Mouse (Mus musculus): ENCODE data around the gene Tyk2. TPM values are rescaled to one million over a fixed set of nuclear protein-coding genes. Genes with fewer than 3 reads are reported as not detected.

Gene Tyk2
- polyA plus RNA-seq, 1 experiment: 31.2 TPM

DNA sequence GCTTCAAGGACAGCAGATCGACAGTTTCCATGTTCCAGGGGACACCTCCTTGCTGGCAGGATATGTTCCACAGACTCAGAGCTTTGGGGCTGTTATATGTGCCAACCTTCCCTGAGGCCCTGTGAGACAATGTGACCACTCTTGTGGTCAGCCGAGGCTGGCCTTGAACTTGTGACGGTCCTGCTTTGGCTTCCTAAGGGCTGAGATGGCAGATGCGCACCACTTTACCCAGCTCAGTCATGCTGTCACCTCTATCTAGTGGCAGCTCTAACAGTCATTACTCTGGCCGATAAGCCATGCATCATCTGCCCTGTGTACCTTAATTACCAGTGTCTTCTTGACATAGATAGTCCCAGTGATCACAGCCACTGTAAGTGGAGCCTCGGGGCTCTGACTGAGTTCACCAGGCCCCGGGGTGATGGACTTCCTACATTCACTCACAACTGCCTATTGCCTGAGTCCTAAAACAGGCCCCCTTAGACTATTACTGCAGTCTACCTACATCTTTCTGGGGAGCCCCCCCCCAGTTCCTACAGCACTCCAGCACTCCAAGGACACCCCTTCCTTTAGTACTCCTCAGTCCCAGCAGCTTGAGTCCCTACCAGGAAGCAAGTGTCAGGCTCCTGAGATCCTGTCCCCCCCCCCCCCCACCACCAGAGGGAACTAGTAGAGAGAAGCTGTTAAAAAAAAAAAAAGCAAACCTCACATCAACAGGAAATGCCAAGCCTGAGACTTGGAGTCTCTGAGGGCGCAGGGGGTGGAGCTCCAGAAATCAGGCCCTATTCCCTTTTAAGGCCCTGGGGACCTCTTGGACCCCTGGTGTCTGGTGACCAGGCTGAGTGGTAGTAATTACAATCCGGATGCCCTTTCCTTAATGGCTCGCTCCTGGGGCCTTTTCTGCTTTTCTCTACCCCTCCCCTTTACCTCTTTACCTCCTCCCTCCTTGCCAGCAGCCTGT is 36.4 kb upstream of the Tyk2 start:
- 70% methylated on average over 10 of the region's 10 CpGs for WGBS
- Histone ChIP-seq H3K27ac (ENCODE audit: insufficient read depth, low read depth, low read length) (peak overlapping the region; percentile 80), H3K36me3 (ENCODE audit: control insufficient read depth, insufficient read depth, low read length) (no peaks in the 10 kb centered on the region), H3K4me1 (ENCODE audit: control insufficient read depth, insufficient read depth, insufficient read length, low read length) (peaks cover 22% of the 10 kb centered on the region), H3K4me3 (ENCODE audit: low read depth, low read length) (peak overlapping the region; percentile 59), H3K27me3 (ENCODE audit: control insufficient read depth, insufficient read depth, low read length) (peaks cover 29% of the 10 kb centered on the region)
- TF ChIP-seq CTCF (IDR thresholded peaks at IDR 0.05; ENCODE audit: extremely low read depth, insufficient read length, insufficient replicate concordance, low read depth, low read length) (no peak), POLR2A (IDR thresholded peaks at IDR 0.05; ENCODE audit: low read depth, low read length) (no peak)

DNA sequence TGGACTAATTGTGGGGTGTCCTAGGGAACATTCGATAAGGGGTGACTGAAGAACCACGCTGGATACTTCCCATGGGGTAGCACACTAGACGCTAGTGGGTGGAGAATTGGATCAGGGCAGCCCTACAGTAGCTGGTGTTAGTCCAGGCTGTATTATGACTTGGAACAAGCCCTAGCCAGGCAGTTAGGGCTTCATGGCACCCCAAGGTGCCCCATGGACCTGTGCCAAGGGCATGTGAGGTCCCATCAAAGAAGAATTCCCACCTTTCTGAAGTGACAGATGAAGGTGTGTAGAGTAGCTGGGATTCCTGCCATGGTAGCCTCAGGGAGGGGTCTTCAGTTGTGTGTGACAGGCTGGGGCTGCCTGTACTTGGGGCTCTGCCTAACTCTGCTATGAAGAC is 35.5 kb upstream of the Tyk2 start:
- TF ChIP-seq POLR2A (IDR thresholded peaks at IDR 0.05; ENCODE audit: low read depth, low read length) (no peak), CTCF (IDR thresholded peaks at IDR 0.05; ENCODE audit: extremely low read depth, insufficient read length, insufficient replicate concordance, low read depth, low read length) (no peak)
- 41% methylated on average over 3 of the region's 3 CpGs for WGBS
- Histone ChIP-seq H3K36me3 (ENCODE audit: control insufficient read depth, insufficient read depth, low read length) (no peaks in the 10 kb centered on the region), H3K4me3 (ENCODE audit: low read depth, low read length) (peak overlapping the region; percentile 12; the same call in 1 of the 2 replicates), H3K27me3 (ENCODE audit: control insufficient read depth, insufficient read depth, low read length) (peaks cover 29% of the 10 kb centered on the region), H3K27ac (ENCODE audit: insufficient read depth, low read depth, low read length) (peak overlapping the region; percentile 9; the same call in 1 of the 2 replicates), H3K4me1 (ENCODE audit: control insufficient read depth, insufficient read depth, insufficient read length, low read length) (peaks cover 24% of the 10 kb centered on the region)

GRCm38 (mm10) chr9:21165952-21166451 is 35.0 kb upstream of the Tyk2 start:
- peak; percentile 44; the same call in 1 of the 2 replicates for TF ChIP-seq CTCF (IDR thresholded peaks at IDR 0.05; ENCODE audit: extremely low read depth, insufficient read length, insufficient replicate concordance, low read depth, low read length)
- no peak for TF ChIP-seq POLR2A (IDR thresholded peaks at IDR 0.05; ENCODE audit: low read depth, low read length)
- Histone ChIP-seq H3K36me3 (ENCODE audit: control insufficient read depth, insufficient read depth, low read length) (no peaks in the 10 kb centered on the region), H3K27me3 (ENCODE audit: control insufficient read depth, insufficient read depth, low read length) (peaks cover 29% of the 10 kb centered on the region), H3K27ac (ENCODE audit: insufficient read depth, low read depth, low read length) (peak overlapping the region; percentile 9; the same call in 1 of the 2 replicates), H3K4me3 (ENCODE audit: low read depth, low read length) (peak overlapping the region; percentile 63), H3K4me1 (ENCODE audit: control insufficient read depth, insufficient read depth, insufficient read length, low read length) (peaks cover 28% of the 10 kb centered on the region)
- 2% methylated on average over 47 of the region's 47 CpGs for WGBS

GRCm38 (mm10) chr9:21165041-21165951 is 34.3 kb upstream of the Tyk2 start, which contains the start of gene Pde4a:
Pde4a (plus strand) TSS chr9:21165714.
- TF ChIP-seq CTCF (IDR thresholded peaks at IDR 0.05; ENCODE audit: extremely low read depth, insufficient read length, insufficient replicate concordance, low read depth, low read length): no peak
- TF ChIP-seq POLR2A (IDR thresholded peaks at IDR 0.05; ENCODE audit: low read depth, low read length): no peak; the same call in 1 of the 2 replicates
- no peaks in the 10 kb centered on the region for H3K36me3 ChIP-seq (ENCODE audit: control insufficient read depth, insufficient read depth, low read length)
- H3K4me1 ChIP-seq (ENCODE audit: control insufficient read depth, insufficient read depth, insufficient read length, low read length): peaks cover 29% of the 10 kb centered on the region
- peak within 1 kb of the TSS; percentile 9; the same call in 1 of the 2 replicates for H3K27ac ChIP-seq (ENCODE audit: insufficient read depth, low read depth, low read length)
- H3K4me3 ChIP-seq (ENCODE audit: low read depth, low read length): peak within 1 kb of the TSS; percentile 63
- peaks cover 29% of the 10 kb centered on the region for H3K27me3 ChIP-seq (ENCODE audit: control insufficient read depth, insufficient read depth, low read length)
- WGBS: 2% methylated on average over 86 of the region's 86 CpGs

DNA sequence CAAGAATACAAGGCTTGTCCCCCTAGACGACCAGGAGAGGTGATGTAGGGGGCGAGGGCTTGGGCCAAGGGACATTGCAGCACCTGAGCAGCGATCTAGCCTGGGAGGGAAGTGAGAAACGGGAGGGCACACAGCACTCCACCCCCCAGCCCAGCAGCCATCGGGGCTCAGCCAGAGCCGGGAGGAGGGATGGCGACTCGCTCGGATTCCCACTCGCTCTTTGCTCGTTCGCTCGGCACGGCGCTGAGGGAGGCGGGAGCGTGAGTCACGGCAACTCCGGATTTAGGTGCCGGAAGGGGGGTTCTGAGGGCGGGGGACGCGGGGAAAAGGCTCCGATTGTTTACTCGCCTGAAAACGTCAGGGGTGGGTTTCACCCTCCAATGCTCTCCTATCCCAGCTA is 33.0 kb upstream of the Tyk2 start:
- H3K27ac ChIP-seq (ENCODE audit: insufficient read depth, low read depth, low read length): no peak overlapping the region
- H3K4me3 ChIP-seq (ENCODE audit: low read depth, low read length): peak overlapping the region; percentile 6
- TF ChIP-seq CTCF (IDR thresholded peaks at IDR 0.05; ENCODE audit: extremely low read depth, insufficient read length, insufficient replicate concordance, low read depth, low read length): no peak
- TF ChIP-seq POLR2A (IDR thresholded peaks at IDR 0.05; ENCODE audit: low read depth, low read length): no peak
- H3K36me3 ChIP-seq (ENCODE audit: control insufficient read depth, insufficient read depth, low read length): no peaks in the 10 kb centered on the region
- peaks cover 28% of the 10 kb centered on the region for H3K4me1 ChIP-seq (ENCODE audit: control insufficient read depth, insufficient read depth, insufficient read length, low read length)
- H3K27me3 ChIP-seq (ENCODE audit: control insufficient read depth, insufficient read depth, low read length): peaks cover 29% of the 10 kb centered on the region
- WGBS: 2% methylated on average over 26 of the region's 26 CpGs

- TF ChIP-seq POLR2A (IDR thresholded peaks at IDR 0.05; ENCODE audit: low read depth, low read length) (no peak), CTCF (IDR thresholded peaks at IDR 0.05; ENCODE audit: extremely low read depth, insufficient read length, insufficient replicate concordance, low read depth, low read length) (no peak)
- no peak overlapping the region for H3K27ac ChIP-seq (ENCODE audit: insufficient read depth, low read depth, low read length)
- H3K4me1 ChIP-seq (ENCODE audit: control insufficient read depth, insufficient read depth, insufficient read length, low read length): peaks cover 22% of the 10 kb centered on the region
- 38% methylated on average over 11 of the region's 11 CpGs for WGBS
- no peak overlapping the region for H3K4me3 ChIP-seq (ENCODE audit: low read depth, low read length)
- peaks cover 29% of the 10 kb centered on the region for H3K27me3 ChIP-seq (ENCODE audit: control insufficient read depth, insufficient read depth, low read length)
- H3K36me3 ChIP-seq (ENCODE audit: control insufficient read depth, insufficient read depth, low read length): no peaks in the 10 kb centered on the region
Observed at GRCm38 (mm10) chr9:21163086-21164050, 32.3 kb upstream of the Tyk2 start.
